ENCODE assay signal across 27 mouse cellular contexts in genomic region chr17:71013105-71013504, GRCm38 (mm10). TPM values are rescaled to one million over a fixed set of nuclear protein-coding genes. Genes with fewer than 3 reads are reported as not detected.
DNase-seq lines count a peak whose midpoint lies in the region; ATAC-seq and TF ChIP-seq lines count a peak whose summit lies in the region.
"Had no signal": no experiment of that assay in that cellular context is flagged by ENCODE, and none has a peak within 500 bp of the region (broad histone marks: within the 10 kb centered on the region; RNA-seq: fewer than 3 reads in every experiment).

No protein-coding gene starts in this region.

- dilution Hi-C loops in CH12.LX (cut with MboI; ENCODE audit: extremely low pct_ligation_motif_present, extremely low pct_unique_long_range_greater_than_20kb, low sequenced_read_pairs), result no loop called here

- no peaks in the 10 kb centered on the region for H3K27me3 ChIP-seq in megakaryocyte, embryonic 14.5 days (replicated peaks)
- H3K27me3 ChIP-seq in CH12.LX (replicated peaks), result no peaks in the 10 kb centered on the region
- H3K27me3 ChIP-seq in intestine, embryonic 15.5 days (replicated peaks), result no peaks in the 10 kb centered on the region
- no peaks in the 10 kb centered on the region for H3K27me3 ChIP-seq in kidney, embryonic 16.5 days (ENCODE audit: insufficient read depth, low read length)
- H3K27me3 ChIP-seq: embryonic facial prominence, embryonic 13.5 days; forebrain, embryonic 13.5 days; hindbrain, embryonic 13.5 days had no signal

- H3K9me3 ChIP-seq in megakaryocyte, embryonic 14.5 days, result no peaks in the 10 kb centered on the region
- H3K9me3 ChIP-seq in CH12.LX (replicated peaks; ENCODE audit: low read length), result no peaks in the 10 kb centered on the region
- no peaks in the 10 kb centered on the region for H3K9me3 ChIP-seq in intestine, embryonic 15.5 days
- no peaks in the 10 kb centered on the region for H3K9me3 ChIP-seq in kidney, embryonic 16.5 days (ENCODE audit: low read length)
- H3K9me3 ChIP-seq: embryonic facial prominence, embryonic 13.5 days; forebrain, embryonic 13.5 days; hindbrain, embryonic 10.5 days; hindbrain, embryonic 13.5 days had no signal

- no peak for DNase-seq in gastrocnemius, adult 2 months
- DNase-seq in gastrocnemius, adult 18-20 months (ENCODE audit: low spot score), result no peak
- no peak for DNase-seq in CH12.LX (ENCODE audit: extremely low read depth)
- no peak for DNase-seq in kidney, adult 8-10 months
- DNase-seq: adrenal gland, adult 2 months; adrenal gland, postnatal 14 days; B cell, adult 2 months; cerebellum, adult 11 months; cerebellum, adult 8-10 months; cerebellum, postnatal 10 days; cerebellum, postnatal 36 days; embryo, embryonic 11 days; forebrain, postnatal 0 days; gastrocnemius, postnatal 10 days; gastrocnemius, postnatal 36 days had no signal

- TF ChIP-seq EP300 in CH12.LX (IDR thresholded peaks at IDR 0.05; ENCODE audit: low read length), result no peak

- TF ChIP-seq POLR2A in CH12.LX (IDR thresholded peaks at IDR 0.05; ENCODE audit: low read depth, low read length), result no peak

- peaks cover 50% of the 10 kb centered on the region for H3K4me1 ChIP-seq in megakaryocyte, embryonic 14.5 days
- H3K4me1 ChIP-seq in CH12.LX (ENCODE audit: control insufficient read depth in 1 of 2, insufficient read depth in 2 of 2), result peaks cover 0 to 12% of the 10 kb centered on the region in 2 experiments; a peak in 2 of 4 replicates
- H3K4me1 ChIP-seq in intestine, embryonic 15.5 days (replicated peaks), result no peaks in the 10 kb centered on the region
- peaks cover 14% of the 10 kb centered on the region for H3K4me1 ChIP-seq in kidney, embryonic 16.5 days (ENCODE audit: insufficient read depth, low read length)
- H3K4me1 ChIP-seq: forebrain, embryonic 13.5 days; hindbrain, embryonic 13.5 days had no signal

- in situ Hi-C loops in CH12.LX (cut with MboI; ENCODE audit: low pct_ligation_motif_present, low pct_unique_long_range_greater_than_20kb, low sequenced_read_pairs), result no loop called here

- ATAC-seq in megakaryocyte, adult 5-6 weeks (ENCODE audit: poor library complexity, severe bottlenecking), result no peak
- ATAC-seq in intestine, embryonic 15.5 days, result 0 out of 2 replicates have a peak, but pooled peaks have one; percentile 46
- no peak for ATAC-seq in kidney, embryonic 16.5 days (ENCODE audit: low FRiP score, low TSS enrichment)
- ATAC-seq: forebrain, embryonic 13.5 days; forebrain, postnatal 0 days; hindbrain, embryonic 16.5 days had no signal

- H3K27ac ChIP-seq in gastrocnemius, adult 2 months, result peak overlapping the region; percentile 92
- no peak overlapping the region for H3K27ac ChIP-seq in CH12.LX (ENCODE audit: insufficient read depth, low read depth)
- H3K27ac ChIP-seq in intestine, embryonic 15.5 days, result no peak overlapping the region
- H3K27ac ChIP-seq in kidney, embryonic 16.5 days (ENCODE audit: low read length), result no peak overlapping the region
- H3K27ac ChIP-seq: embryonic facial prominence, embryonic 10.5 days; embryonic facial prominence, embryonic 13.5 days; forebrain, embryonic 13.5 days; hindbrain, embryonic 10.5 days; hindbrain, embryonic 13.5 days had no signal

- no peak for TF ChIP-seq CTCF in gastrocnemius, adult 2 months (IDR thresholded peaks at IDR 0.05)
- no peak for TF ChIP-seq CTCF in CH12.LX (conservative IDR thresholded peaks at IDR 0.05 in 1 of 2, IDR thresholded peaks at IDR 0.05 in 1 of 2; ENCODE audit: low read depth in 2 of 2, low read length in 2 of 2)

- 66% methylated on average over 6 of the region's 6 CpGs for WGBS in intestine, embryonic 15.5 days
- WGBS in kidney, embryonic 16.5 days, result 83% methylated on average over 6 of the region's 6 CpGs

- no peaks in the 10 kb centered on the region for H3K79me2 ChIP-seq in CH12.LX (replicated peaks; ENCODE audit: control insufficient read depth, extremely low read depth, insufficient read depth, poor library complexity, severe bottlenecking)

- no peak overlapping the region for H3K4me2 ChIP-seq in CH12.LX (ENCODE audit: insufficient read depth, low read depth, poor library complexity, severe bottlenecking)
- H3K4me2 ChIP-seq in intestine, embryonic 15.5 days (replicated peaks), result no peak overlapping the region
- no peak overlapping the region for H3K4me2 ChIP-seq in kidney, embryonic 16.5 days (replicated peaks; ENCODE audit: low read depth, low read length)
- H3K4me2 ChIP-seq: embryonic facial prominence, embryonic 13.5 days; forebrain, embryonic 13.5 days; heart, embryonic 11.5 days; hindbrain, embryonic 13.5 days had no signal

- intact Hi-C loops in gastrocnemius, adult 2 months (cut with DNase I), result no loop called here

- no peak for TF ChIP-seq RAD21 in CH12.LX (IDR thresholded peaks at IDR 0.05; ENCODE audit: low read depth, low read length)

- no peaks in the 10 kb centered on the region for H3K36me3 ChIP-seq in megakaryocyte, embryonic 14.5 days (replicated peaks; ENCODE audit: low read length)
- no peaks in the 10 kb centered on the region for H3K36me3 ChIP-seq in CH12.LX (replicated peaks in 1 of 2; ENCODE audit: control insufficient read depth in 1 of 2, insufficient read depth in 1 of 2, low read length in 1 of 2)
- H3K36me3 ChIP-seq in intestine, embryonic 15.5 days, result no peaks in the 10 kb centered on the region
- H3K36me3 ChIP-seq in kidney, embryonic 16.5 days (ENCODE audit: insufficient read depth, low read length), result no peaks in the 10 kb centered on the region
- H3K36me3 ChIP-seq: embryonic facial prominence, embryonic 10.5 days; embryonic facial prominence, embryonic 13.5 days; hindbrain, embryonic 10.5 days; hindbrain, embryonic 13.5 days had no signal

- no peak overlapping the region for H3K4me3 ChIP-seq in gastrocnemius, adult 2 months
- H3K4me3 ChIP-seq in megakaryocyte, embryonic 14.5 days (replicated peaks), result peak overlapping the region; percentile 55
- no peak overlapping the region for H3K4me3 ChIP-seq in CH12.LX (replicated peaks in 1 of 3; ENCODE audit: low read depth in 2 of 3, low read length in 2 of 3, poor library complexity in 1 of 3)
- H3K4me3 ChIP-seq in intestine, embryonic 15.5 days (replicated peaks), result no peak overlapping the region
- H3K4me3 ChIP-seq in kidney, embryonic 16.5 days (ENCODE audit: low read length), result no peak overlapping the region
- H3K4me3 ChIP-seq: embryonic facial prominence, embryonic 10.5 days; embryonic facial prominence, embryonic 13.5 days; erythroblast, embryonic 14.5 days; forebrain, embryonic 13.5 days; hindbrain, embryonic 10.5 days; hindbrain, embryonic 13.5 days had no signal

- no peak overlapping the region for H3K9ac ChIP-seq in CH12.LX (ENCODE audit: insufficient read depth, low read depth)
- H3K9ac ChIP-seq in intestine, embryonic 15.5 days, result no peak overlapping the region
- no peak overlapping the region for H3K9ac ChIP-seq in kidney, embryonic 16.5 days (replicated peaks; ENCODE audit: low read length)
- H3K9ac ChIP-seq: embryonic facial prominence, embryonic 13.5 days; forebrain, embryonic 13.5 days; forebrain, postnatal 0 days; hindbrain, embryonic 13.5 days had no signal

TF ChIP-seq in CH12.LX, 34 proteins besides CTCF, POLR2A, EP300 and RAD21:
- no peak for TF ChIP-seq PAX5 (IDR thresholded peaks at IDR 0.05; ENCODE audit: low read length)
- TF ChIP-seq BHLHE40 (IDR thresholded peaks at IDR 0.05; ENCODE audit: low read depth, low read length), result peak; percentile 46; the same call in 1 of the 2 replicates

RNA-seq across cellular contexts. Expression of gene Myl12a, which starts 10.4 kb away (rescaled TPM):
- 100 to 1,000 TPM; 301 to 553 TPM for total RNA-seq in gastrocnemius, adult 2 months (2021)
- total RNA-seq in gastrocnemius, adult 18-20 months (2021), result 100 to 1,000 TPM; 404 to 553 TPM
- polyA plus RNA-seq in megakaryocyte, embryonic 14.5 days (2012; ENCODE audit: insufficient read depth, low replicate concordance), result 12.3 and 26.2 TPM in 2 replicates
- 445 and 515 TPM in 2 replicates for total RNA-seq in megakaryocyte, adult 5-6 weeks (2015)
- total RNA-seq in megakaryocyte, adult 5-6 weeks (2017), result 230 and 278 TPM in 2 replicates
- total RNA-seq in CH12.LX (2012; rRNA removed) (163 and 171 TPM in 2 replicates), CH12.LX (2014; rRNA removed) (246 and 279 TPM in 2 replicates)
- 280 and 285 TPM in 2 replicates for polyA plus RNA-seq in CH12.LX (2012; ENCODE audit: insufficient read length, low read depth)
- 490 and 556 TPM in 2 replicates for polyA plus RNA-seq in intestine, embryonic 15.5 days (2015; fragmentation: Nextera tagmentation; extraction: Ambion mirVana)
- 680 and 696 TPM in 2 replicates for polyA plus RNA-seq in kidney, embryonic 16.5 days (2015; fragmentation: Nextera tagmentation; extraction: Ambion mirVana)

RNA-seq across cellular contexts. Expression of gene Myom1, which starts 10.7 kb away (rescaled TPM):
- 1,000 to 10,000 TPM; 1,223 to 1,379 TPM for total RNA-seq in gastrocnemius, adult 2 months (2021)
- 1,000 to 10,000 TPM; 1,275 to 1,360 TPM for total RNA-seq in gastrocnemius, adult 18-20 months (2021)
- polyA plus RNA-seq in megakaryocyte, embryonic 14.5 days (2012; ENCODE audit: insufficient read depth, low replicate concordance), result 8.2 and 12.3 TPM in 2 replicates
- 0.07 and 0.11 TPM in 2 replicates for total RNA-seq in megakaryocyte, adult 5-6 weeks (2015)
- 0.44 and 0.69 TPM in 2 replicates for total RNA-seq in megakaryocyte, adult 5-6 weeks (2017)
- 0.42 and 0.55 TPM in 2 replicates for total RNA-seq in CH12.LX (2012; rRNA removed)
- 0.26 TPM in 2 replicates for total RNA-seq in CH12.LX (2014; rRNA removed)
- 0.86 and 0.93 TPM in 2 replicates for polyA plus RNA-seq in CH12.LX (2012; ENCODE audit: insufficient read length, low read depth)
- polyA plus RNA-seq in intestine, embryonic 15.5 days (2015; fragmentation: Nextera tagmentation; extraction: Ambion mirVana), result 11.1 and 12.6 TPM in 2 replicates
- 4.5 and 4.7 TPM in 2 replicates for polyA plus RNA-seq in kidney, embryonic 16.5 days (2015; fragmentation: Nextera tagmentation; extraction: Ambion mirVana)
- polyA plus RNA-seq: erythroblast, embryonic 14.5 days had no signal

Comparison
In these comparisons a context has a peak if more than half of its experiments do, and no peak if none do; other contexts are left out.
1. RNA of gene Myom1, which starts 10.7 kb away (total RNA-seq): 1,223 to 1,379 TPM in gastrocnemius, adult 2 months and 1,275 to 1,360 TPM in gastrocnemius, adult 18-20 months; 0.26 to 0.55 TPM in CH12.LX and 0.07 to 0.69 TPM in megakaryocyte, adult 5-6 weeks; every median in the first group is over 100 times any median in the second.